Mouse (Mus musculus) kidney, postnatal 25 days (tissue): ENCODE measurements around the gene Csmd2.
A peak's percentile ranks its signal among the peaks of the same experiment; 100 is the strongest.

Source experiments
- DNase-seq, 2 experiments: peaks; one replicate each; pipeline ENCODE4 v3.0.0; 2021; ENCODE audit warnings: mixed read lengths in 2 of 2

Csmd2 gene

DNA sequence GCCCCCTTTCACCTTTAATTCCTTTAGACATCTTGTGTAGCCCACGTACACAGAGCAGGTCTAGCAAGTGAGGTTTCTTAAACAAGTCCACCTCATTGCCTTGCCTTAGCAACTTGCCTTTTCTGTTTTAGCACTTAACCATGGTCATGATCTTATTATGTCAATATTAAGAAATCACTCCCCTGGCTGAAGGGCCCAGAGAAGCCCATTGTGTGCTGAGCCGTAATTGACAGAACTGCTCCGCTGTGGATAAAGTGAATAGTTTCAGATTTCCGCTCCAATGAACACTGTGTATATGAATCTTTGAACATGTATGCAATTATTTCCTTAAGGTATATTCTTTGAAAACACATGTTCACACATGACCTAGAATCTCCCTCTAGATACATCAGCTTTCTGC, 434.8 kb downstream of the Csmd2 start:
- no peak for DNase-seq

DNA sequence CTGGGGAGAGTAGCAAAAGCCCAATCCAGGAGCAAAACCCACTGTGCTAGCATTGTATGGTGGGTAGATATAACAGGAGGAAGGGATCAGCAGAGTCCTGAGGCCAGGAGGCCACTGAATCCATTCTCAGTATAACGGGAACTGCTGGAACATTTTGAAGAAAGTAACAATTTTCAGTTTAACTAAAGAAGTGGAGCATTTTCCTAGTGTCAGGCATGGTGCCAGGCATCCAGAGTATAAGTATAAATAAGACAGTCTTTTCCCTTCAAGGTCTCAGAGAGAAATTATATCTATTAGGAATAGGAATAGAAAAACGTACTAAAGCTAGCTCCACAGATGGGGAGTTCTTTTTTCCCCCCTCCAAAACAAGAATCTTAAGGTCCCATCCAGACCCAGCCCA, 437.7 kb downstream of the Csmd2 start:
- DNase-seq = no peak

DNA sequence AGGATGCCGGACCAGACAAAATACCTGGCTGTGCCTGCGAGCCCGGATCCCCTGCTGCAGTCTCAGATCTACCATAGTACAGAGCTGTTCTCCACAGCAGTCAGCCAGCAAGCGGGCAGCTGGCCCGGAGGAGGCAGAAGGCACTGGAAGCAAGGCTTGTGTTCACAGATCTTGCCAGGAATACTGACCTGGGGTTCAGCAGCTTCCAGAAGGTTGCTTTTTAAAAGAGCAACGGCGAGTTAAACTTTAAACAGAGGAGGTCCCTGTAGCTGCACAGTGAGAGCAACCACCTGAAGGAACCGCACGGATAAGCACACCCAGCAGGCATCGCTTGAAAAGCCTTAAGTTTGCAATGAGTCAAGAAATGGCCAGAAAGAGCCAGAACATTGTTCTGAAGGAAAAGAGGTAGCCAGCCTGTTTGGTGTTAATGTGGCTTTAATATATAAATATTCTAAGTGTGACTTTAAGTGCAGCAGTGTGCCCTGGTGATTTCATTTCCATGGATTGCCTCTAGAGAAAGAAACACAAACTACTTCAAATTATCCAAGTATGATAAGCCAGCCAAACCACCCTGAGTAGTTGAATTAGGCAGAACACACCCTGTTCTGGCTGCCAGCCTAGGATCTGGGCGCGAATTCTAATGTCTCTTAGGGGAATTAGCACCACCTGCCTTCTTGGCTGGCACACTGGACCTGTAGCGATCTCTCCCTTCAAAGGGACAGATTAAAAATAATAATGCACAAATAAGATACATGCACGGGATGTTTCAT, 439.8 kb downstream of the Csmd2 start:
- peak; percentile 79 to 90 for DNase-seq

DNA sequence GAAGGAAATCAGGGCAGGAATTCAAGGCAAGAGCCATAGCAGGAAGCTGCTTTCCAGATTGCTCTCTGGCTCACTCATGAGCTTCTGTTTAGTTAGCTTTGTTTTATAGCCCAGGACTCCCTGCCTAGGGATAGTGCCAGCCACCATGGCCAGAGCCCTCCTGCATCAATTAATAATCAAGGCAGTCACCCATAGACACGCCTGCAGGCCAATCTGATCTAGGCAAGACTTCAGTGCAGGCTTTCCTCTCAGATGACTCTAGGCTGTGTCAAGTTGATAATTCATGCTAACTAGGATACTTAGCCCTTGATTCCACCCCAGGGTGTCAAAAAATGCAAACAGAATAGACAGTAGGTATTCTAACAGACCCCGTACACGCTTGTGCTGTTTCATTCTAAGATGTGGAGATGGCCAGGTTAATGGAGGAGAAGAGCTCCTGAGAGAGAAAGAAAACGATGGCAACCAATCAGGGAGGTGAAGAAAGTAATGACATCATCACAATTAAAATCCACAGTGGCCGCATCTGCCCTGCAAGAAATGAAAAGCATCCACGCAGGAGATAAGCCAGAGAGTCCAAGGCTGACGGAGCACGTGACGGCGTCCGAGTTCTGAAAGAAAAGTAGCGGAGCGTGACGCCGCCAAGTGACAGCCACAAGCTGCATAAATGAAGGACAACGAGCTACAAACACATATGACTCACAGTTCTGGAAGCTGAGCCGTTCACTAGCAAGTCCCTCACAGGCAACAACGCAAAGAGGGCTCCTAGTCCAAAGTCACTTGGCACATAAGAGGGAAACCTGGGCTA, 440.8 kb downstream of the Csmd2 start:
- peak; percentile 69 to 71 for DNase-seq

DNA sequence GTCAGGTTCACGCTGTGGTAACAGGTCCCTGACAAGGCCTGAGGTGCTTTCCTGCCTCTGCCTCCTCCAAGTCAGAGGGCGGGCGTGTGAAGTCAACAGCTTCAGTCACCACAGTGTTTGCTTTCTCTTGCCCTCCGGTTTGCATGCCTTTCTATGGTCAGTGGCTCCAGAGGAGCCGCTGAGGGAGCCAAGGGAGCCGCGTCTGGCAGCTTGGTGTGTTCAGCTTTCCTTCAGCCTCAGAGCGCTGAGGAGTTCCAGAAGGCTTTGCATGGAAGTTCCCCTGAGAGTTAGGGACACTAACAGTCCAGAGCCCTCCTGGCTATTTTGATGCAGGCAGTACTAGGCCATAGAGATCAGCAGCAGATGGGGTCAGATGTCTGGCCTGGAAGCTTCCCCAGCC, 441.9 kb downstream of the Csmd2 start:
- no peak for DNase-seq

- no peak for DNase-seq
Observed at GRCm38 (mm10) chr4:128440550-128440949, 452.9 kb downstream of the Csmd2 start.

- DNase-seq = no peak
Observed at GRCm38 (mm10) chr4:128441228-128441627, 453.6 kb downstream of the Csmd2 start.

GRCm38 (mm10) chr4:128442791-128443190, 455.1 kb downstream of the Csmd2 start:
- no peak for DNase-seq

GRCm38 (mm10) chr4:128445514-128446260, 458.0 kb downstream of the Csmd2 start:
- no peak for DNase-seq

DNA sequence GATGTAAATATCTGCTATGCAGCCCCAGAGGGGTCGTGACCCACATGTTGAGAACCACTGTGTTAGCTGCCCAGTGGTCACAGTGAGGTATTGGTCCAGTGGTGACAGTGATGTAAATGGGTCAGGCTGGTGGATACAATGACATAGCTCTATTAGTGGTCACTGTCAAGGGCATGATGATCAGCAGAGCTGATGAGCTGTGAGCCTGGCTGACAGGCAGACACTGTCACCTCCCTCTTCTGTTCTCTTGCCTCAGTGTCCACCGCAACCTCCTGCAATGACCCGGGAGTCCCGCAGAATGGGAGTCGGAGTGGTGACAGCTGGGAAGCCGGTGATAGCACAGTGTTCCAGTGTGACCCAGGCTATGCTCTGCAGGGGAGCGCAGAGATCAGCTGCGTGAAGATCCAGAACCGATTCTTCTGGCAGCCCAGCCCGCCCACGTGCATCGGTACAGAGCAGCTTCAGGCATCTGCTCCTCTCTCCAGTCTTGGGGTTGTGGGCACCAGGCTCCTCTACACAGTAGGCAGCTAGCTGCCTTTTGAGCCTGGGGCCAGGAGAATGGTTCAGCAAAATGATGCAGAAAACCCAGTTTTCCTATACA, 461.3 kb downstream of the Csmd2 start:
- no peak for DNase-seq

DNA sequence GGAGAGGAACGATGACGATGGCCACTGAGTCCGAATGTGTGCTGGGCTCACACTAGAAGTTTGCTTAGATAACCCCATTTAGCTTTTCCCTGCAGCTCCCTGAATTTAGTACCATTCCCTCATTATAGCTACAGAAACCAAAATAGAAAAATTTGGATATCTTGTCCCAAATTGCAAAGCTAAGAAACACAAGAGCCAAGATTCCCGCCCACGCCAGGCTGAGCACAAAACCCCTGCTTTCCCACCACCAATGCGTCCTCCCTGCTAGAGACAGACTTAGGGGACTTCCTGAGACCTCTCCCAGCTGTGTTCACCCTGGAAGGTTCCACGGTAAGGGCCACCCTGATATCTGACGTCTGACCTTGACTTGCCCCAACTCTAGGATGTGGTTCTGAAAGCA, 462.5 kb downstream of the Csmd2 start:
- no peak for DNase-seq

- no peak for DNase-seq
Observed at GRCm38 (mm10) chr4:128450974-128451373, 463.3 kb downstream of the Csmd2 start.

- DNase-seq = no peak
Observed at GRCm38 (mm10) chr4:128451383-128451794, 463.7 kb downstream of the Csmd2 start.

- no peak for DNase-seq
Observed at GRCm38 (mm10) chr4:128466708-128467107, 479.1 kb downstream of the Csmd2 start.

DNA sequence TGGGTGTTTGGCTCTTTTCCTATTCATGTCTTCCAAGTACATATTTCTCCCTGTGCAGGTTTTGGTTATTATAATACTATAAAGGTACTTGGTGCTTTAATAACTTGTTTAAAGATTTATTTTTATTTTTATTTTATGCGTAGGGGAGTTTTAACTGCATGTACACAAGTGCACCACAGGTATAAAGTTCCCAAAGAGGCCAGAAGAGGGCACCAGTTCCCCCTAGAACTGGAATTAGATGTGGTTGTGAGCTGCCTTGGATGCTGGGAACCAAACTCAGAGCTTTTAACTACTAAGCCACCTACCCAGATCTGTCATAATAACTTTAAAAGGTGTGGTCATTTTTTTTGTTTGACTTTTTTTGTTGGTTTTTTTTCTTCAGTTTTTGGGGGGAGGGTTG, 480.4 kb downstream of the Csmd2 start:
- DNase-seq = no peak

DNA sequence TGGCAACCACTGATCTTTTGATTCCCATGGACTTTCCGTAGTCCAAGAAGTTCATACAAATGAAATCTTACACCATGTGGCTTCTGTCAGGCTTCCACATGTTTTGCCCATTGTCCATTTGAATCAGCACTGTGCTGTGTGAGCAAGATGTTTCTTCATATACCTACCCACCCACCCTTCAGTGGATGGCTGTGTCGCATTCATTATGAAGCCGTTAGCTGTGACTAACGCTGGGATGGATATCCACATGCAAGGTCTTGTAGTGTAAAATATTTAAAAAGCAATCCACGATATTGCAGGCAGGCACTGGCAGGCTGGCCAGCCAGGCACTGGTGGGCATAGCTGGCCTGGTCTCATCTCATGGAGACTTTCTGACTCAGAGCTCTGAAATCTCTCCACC, 488.6 kb downstream of the Csmd2 start:
- no peak for DNase-seq

DNA sequence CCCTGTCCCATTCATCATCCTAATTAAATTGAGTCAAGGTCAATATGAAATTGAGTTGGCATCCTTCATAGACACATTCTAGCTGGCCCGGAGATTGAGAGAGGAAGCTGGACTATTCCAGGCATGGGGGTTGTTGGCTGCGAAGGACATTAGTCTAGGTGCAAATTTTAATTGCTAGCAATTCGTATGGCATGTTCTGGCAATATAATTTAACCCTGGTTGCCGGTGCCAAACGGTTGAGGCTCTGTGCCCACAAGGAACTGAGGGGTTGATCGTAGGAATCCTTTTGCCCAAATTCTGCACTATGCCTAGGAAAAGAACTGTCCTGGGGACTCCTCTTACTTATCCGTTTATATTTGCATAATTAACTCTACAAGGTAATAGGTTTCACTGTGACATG, 496.2 kb downstream of the Csmd2 start:
- no peak for DNase-seq

- DNase-seq = no peak
Observed at GRCm38 (mm10) chr4:128484679-128485078, 497.0 kb downstream of the Csmd2 start.

DNA sequence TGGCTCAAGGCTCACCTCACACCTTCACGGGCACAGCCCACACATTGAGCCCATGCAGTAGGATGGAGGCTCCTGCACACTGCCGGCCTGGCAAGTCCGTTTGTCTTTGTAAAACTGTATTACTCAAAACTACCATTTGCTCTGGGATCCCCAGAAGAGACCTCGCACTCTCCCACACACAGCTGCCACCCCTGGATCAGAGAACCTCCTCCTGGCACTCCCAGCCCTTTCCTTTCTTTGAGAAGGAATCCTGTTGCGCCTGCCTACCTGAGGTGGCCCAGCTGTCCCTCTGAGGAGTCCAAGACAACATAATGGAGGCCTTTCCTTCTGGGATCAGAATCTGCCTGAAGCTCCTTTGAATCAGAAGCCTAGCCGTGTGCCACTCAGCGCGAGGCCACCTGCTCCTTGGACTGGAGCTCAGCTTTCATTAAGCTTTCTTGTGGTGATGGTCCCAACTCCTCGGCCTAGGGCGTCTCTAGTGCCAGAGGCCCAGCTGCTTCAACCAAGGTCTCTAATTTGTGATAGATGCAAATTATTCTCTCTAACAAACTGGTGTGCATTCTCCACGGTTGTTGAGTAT, 502.0 kb downstream of the Csmd2 start:
- no peak for DNase-seq

DNA sequence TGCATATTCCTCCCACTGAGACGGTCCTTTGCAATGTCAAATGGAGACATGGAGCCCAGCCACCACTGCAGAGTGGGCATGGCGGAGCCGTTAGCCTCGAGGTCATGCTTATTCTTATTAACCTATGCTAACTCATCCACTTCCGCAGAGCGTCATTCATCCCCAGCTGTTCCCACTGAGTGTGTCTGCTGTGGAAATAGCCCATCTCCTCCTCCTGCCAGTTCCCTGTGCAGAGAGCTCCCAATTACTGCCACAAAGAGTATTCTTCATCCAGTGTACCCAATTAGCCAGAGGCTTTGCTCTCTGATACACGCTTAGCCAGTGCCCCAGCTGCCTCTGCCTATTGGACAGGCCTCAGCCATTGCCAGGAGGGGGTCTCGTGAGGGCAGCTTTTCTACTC, 504.4 kb downstream of the Csmd2 start:
- no peak for DNase-seq

DNA sequence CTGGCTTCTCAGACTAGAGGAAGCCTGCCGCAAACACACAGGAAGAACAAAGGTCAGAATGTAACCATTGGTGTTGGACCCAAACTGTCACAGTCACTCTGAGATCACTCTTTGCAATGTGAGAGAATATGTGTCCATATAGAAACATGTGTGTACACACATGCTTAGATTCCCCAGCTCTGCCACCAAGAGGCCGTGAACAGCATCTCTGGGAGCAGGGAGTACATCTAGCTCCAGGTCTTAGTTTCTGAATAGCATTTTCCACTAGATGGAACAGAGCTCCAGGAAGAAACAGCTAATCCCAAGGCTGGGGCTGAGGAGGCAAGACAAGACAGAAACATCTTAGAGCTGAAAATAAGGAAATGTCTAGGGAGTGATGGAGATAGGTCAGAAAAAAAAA, 512.3 kb downstream of the Csmd2 start:
- no peak for DNase-seq

DNA sequence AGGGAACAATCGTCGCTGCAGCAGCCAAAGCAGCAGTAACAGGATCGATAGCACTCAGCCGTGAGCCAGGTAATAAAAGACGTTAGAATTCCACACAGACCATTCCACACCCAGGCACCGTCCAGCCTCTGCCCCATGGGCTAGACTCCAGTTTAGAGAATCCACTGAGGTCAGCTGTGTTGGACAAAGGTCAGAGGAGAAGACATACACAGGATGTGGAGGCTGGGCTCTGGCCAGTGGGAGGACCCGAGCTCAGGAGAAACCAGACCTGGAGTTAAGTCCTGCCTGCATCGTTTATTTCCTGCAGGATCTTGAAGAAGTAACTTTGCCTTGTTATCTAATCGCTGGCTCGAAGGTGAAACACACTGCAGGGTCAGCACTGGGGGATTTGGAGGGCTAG, 519.2 kb downstream of the Csmd2 start:
- DNase-seq = peak in 1 of 2 experiments; percentile 2

DNA sequence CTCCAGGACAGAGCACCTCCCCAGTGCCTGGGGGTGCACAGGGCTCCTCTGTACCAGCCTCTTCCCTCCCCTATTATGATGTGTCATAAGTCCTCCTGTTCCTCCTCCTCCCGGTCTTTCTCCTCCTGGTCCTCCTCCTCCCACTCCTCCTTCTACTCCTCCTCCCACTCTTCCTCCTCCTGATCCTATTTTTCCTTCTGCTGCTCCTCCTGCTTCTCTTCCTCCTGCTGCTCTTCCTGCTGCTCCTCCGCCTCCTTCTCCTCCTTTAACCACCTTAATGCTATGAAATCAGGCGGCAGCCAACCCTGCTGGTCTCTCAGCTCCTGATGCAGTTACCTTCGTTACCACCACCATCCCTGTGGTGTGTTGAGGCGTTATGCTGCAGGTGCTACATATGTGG, 522.2 kb downstream of the Csmd2 start:
- no peak for DNase-seq
